Mouse (Mus musculus): Measurements from ENCODE around the gene Caln1. TPM values are rescaled to one million over a fixed set of nuclear protein-coding genes. Genes with fewer than 3 reads are reported as not detected.

Gene Caln1
- polyA plus RNA-seq, 1 experiment from 2014 or later = 32.7 TPM

GRCm38 (mm10) chr5:130375411-130375810, 6.2 kb downstream of the Caln1 start:
- Histone ChIP-seq H3K9me3 (replicated peaks; ENCODE audit: control insufficient read depth, low read length, poor library complexity, severe bottlenecking) (no peaks in the 10 kb centered on the region), H3K36me3 (ENCODE audit: control insufficient read depth, insufficient read depth, low read length) (no peaks in the 10 kb centered on the region), H3K4me1 (ENCODE audit: control insufficient read depth, insufficient read depth, low read length) (no peaks in the 10 kb centered on the region), H3K4me3 (ENCODE audit: low read depth, low read length) (no peak overlapping the region), H3K4me2 (ENCODE audit: low read length) (no peak overlapping the region), H3K9ac (ENCODE audit: low read depth, low read length) (no peak overlapping the region), H3K27ac (ENCODE audit: low read length) (no peak overlapping the region), H3K27me3 (ENCODE audit: control insufficient read depth, insufficient read depth, low read depth, low read length) (no peaks in the 10 kb centered on the region)
- WGBS = 93% methylated on average over 3 of the region's 3 CpGs
- no peak for ATAC-seq

GRCm38 (mm10) chr5:130384222-130384912, 15.1 kb downstream of the Caln1 start, which contains the start of gene A330070K13Rik:
A330070K13Rik (minus strand) TSS chr5:130384631.
- H3K4me3 ChIP-seq (ENCODE audit: low read depth, low read length) = peak within 1 kb of the TSS; percentile 16
- WGBS = 14% methylated on average over 13 of the region's 13 CpGs
- no peak for ATAC-seq
- peaks cover 4% of the 10 kb centered on the region; the same call in 1 of the 2 replicates for H3K4me1 ChIP-seq (ENCODE audit: control insufficient read depth, insufficient read depth, low read length)
- peak within 1 kb of the TSS; percentile 52 for H3K4me2 ChIP-seq (ENCODE audit: low read length)
- no peaks in the 10 kb centered on the region for H3K36me3 ChIP-seq (ENCODE audit: control insufficient read depth, insufficient read depth, low read length)
- no peaks in the 10 kb centered on the region for H3K9me3 ChIP-seq (replicated peaks; ENCODE audit: control insufficient read depth, low read length, poor library complexity, severe bottlenecking)
- peak within 1 kb of the TSS; percentile 45 for H3K9ac ChIP-seq (ENCODE audit: low read depth, low read length)
- H3K27ac ChIP-seq (ENCODE audit: low read length) = no peak within 1 kb of the TSS
- H3K27me3 ChIP-seq (ENCODE audit: control insufficient read depth, insufficient read depth, low read depth, low read length) = no peaks in the 10 kb centered on the region

GRCm38 (mm10) chr5:130386418-130386817, 17.2 kb downstream of the Caln1 start:
- H3K9me3 ChIP-seq (replicated peaks; ENCODE audit: control insufficient read depth, low read length, poor library complexity, severe bottlenecking) = no peaks in the 10 kb centered on the region
- no peak overlapping the region for H3K27ac ChIP-seq (ENCODE audit: low read length)
- no peak overlapping the region for H3K9ac ChIP-seq (ENCODE audit: low read depth, low read length)
- peaks cover 4% of the 10 kb centered on the region; the same call in 1 of the 2 replicates for H3K4me1 ChIP-seq (ENCODE audit: control insufficient read depth, insufficient read depth, low read length)
- no peaks in the 10 kb centered on the region for H3K36me3 ChIP-seq (ENCODE audit: control insufficient read depth, insufficient read depth, low read length)
- no peak overlapping the region for H3K4me3 ChIP-seq (ENCODE audit: low read depth, low read length)
- H3K27me3 ChIP-seq (ENCODE audit: control insufficient read depth, insufficient read depth, low read depth, low read length) = no peaks in the 10 kb centered on the region
- WGBS = 59% methylated on average over 7 of the region's 7 CpGs
- ATAC-seq = no peak
- H3K4me2 ChIP-seq (ENCODE audit: low read length) = no peak overlapping the region

- 41% methylated on average over 8 of the region's 8 CpGs for WGBS
- ATAC-seq = no peak
- Histone ChIP-seq H3K27me3 (ENCODE audit: control insufficient read depth, insufficient read depth, low read depth, low read length) (no peaks in the 10 kb centered on the region), H3K27ac (ENCODE audit: low read length) (no peak overlapping the region), H3K36me3 (ENCODE audit: control insufficient read depth, insufficient read depth, low read length) (no peaks in the 10 kb centered on the region), H3K4me1 (ENCODE audit: control insufficient read depth, insufficient read depth, low read length) (no peaks in the 10 kb centered on the region), H3K9me3 (replicated peaks; ENCODE audit: control insufficient read depth, low read length, poor library complexity, severe bottlenecking) (no peaks in the 10 kb centered on the region), H3K4me3 (ENCODE audit: low read depth, low read length) (no peak overlapping the region), H3K4me2 (ENCODE audit: low read length) (no peak overlapping the region), H3K9ac (ENCODE audit: low read depth, low read length) (no peak overlapping the region)
These were observed 24.5 kb downstream of the Caln1 start for GRCm38 (mm10) chr5:130393618-130394355.

- Histone ChIP-seq H3K4me1 (ENCODE audit: control insufficient read depth, insufficient read depth, low read length) (no peaks in the 10 kb centered on the region), H3K27me3 (ENCODE audit: control insufficient read depth, insufficient read depth, low read depth, low read length) (no peaks in the 10 kb centered on the region), H3K36me3 (ENCODE audit: control insufficient read depth, insufficient read depth, low read length) (no peaks in the 10 kb centered on the region), H3K9ac (ENCODE audit: low read depth, low read length) (no peak overlapping the region), H3K27ac (ENCODE audit: low read length) (no peak overlapping the region), H3K4me2 (ENCODE audit: low read length) (no peak overlapping the region), H3K4me3 (ENCODE audit: low read depth, low read length) (no peak overlapping the region), H3K9me3 (replicated peaks; ENCODE audit: control insufficient read depth, low read length, poor library complexity, severe bottlenecking) (no peaks in the 10 kb centered on the region)
- WGBS = 78% methylated on average over 8 of the region's 8 CpGs
- no peak for ATAC-seq
These were observed 25.1 kb downstream of the Caln1 start for GRCm38 (mm10) chr5:130394386-130394785.

GRCm38 (mm10) chr5:130395142-130395541, 25.9 kb downstream of the Caln1 start:
- Histone ChIP-seq H3K27ac (ENCODE audit: low read length) (no peak overlapping the region), H3K36me3 (ENCODE audit: control insufficient read depth, insufficient read depth, low read length) (no peaks in the 10 kb centered on the region), H3K9me3 (replicated peaks; ENCODE audit: control insufficient read depth, low read length, poor library complexity, severe bottlenecking) (no peaks in the 10 kb centered on the region), H3K4me1 (ENCODE audit: control insufficient read depth, insufficient read depth, low read length) (no peaks in the 10 kb centered on the region), H3K4me2 (ENCODE audit: low read length) (no peak overlapping the region), H3K4me3 (ENCODE audit: low read depth, low read length) (no peak overlapping the region), H3K27me3 (ENCODE audit: control insufficient read depth, insufficient read depth, low read depth, low read length) (no peaks in the 10 kb centered on the region), H3K9ac (ENCODE audit: low read depth, low read length) (no peak overlapping the region)
- ATAC-seq = no peak
- 81% methylated on average over 6 of the region's 6 CpGs for WGBS

- WGBS = 93% methylated on average over 8 of the region's 8 CpGs
- no peaks in the 10 kb centered on the region for H3K9me3 ChIP-seq (replicated peaks; ENCODE audit: control insufficient read depth, low read length, poor library complexity, severe bottlenecking)
These were observed 31.1 kb downstream of the Caln1 start for GRCm38 (mm10) chr5:130400136-130400917.

GRCm38 (mm10) chr5:130405201-130405600, 35.9 kb downstream of the Caln1 start:
- WGBS = 37% methylated on average over 1 of the region's 1 CpGs
- Histone ChIP-seq H3K27ac (ENCODE audit: low read length) (no peak overlapping the region), H3K36me3 (ENCODE audit: control insufficient read depth, insufficient read depth, low read length) (no peaks in the 10 kb centered on the region), H3K4me3 (ENCODE audit: low read depth, low read length) (no peak overlapping the region), H3K9ac (ENCODE audit: low read depth, low read length) (no peak overlapping the region), H3K27me3 (ENCODE audit: control insufficient read depth, insufficient read depth, low read depth, low read length) (no peaks in the 10 kb centered on the region), H3K4me1 (ENCODE audit: control insufficient read depth, insufficient read depth, low read length) (no peaks in the 10 kb centered on the region), H3K9me3 (replicated peaks; ENCODE audit: control insufficient read depth, low read length, poor library complexity, severe bottlenecking) (no peaks in the 10 kb centered on the region), H3K4me2 (ENCODE audit: low read length) (no peak overlapping the region)
- no peak for ATAC-seq

More at GRCm38 (mm10) chr5:130400136-130400917, 31.1 kb downstream of the Caln1 start:
- H3K9ac ChIP-seq (ENCODE audit: low read depth, low read length) = no peak overlapping the region
- no peaks in the 10 kb centered on the region for H3K27me3 ChIP-seq (ENCODE audit: control insufficient read depth, insufficient read depth, low read depth, low read length)
- H3K4me2 ChIP-seq (ENCODE audit: low read length) = no peak overlapping the region
- no peak for ATAC-seq
- no peaks in the 10 kb centered on the region for H3K4me1 ChIP-seq (ENCODE audit: control insufficient read depth, insufficient read depth, low read length)
- no peak overlapping the region for H3K27ac ChIP-seq (ENCODE audit: low read length)
- no peaks in the 10 kb centered on the region for H3K36me3 ChIP-seq (ENCODE audit: control insufficient read depth, insufficient read depth, low read length)
- no peak overlapping the region for H3K4me3 ChIP-seq (ENCODE audit: low read depth, low read length)
